Mouse (Mus musculus): Measurements from ENCODE around the gene Pdcd4.
"Not testable (repeated sequence)": the region's sequence is repeated elsewhere in the genome, so short reads cannot be mapped to it uniquely, and the experiment has no call there.

Gene Pdcd4

GRCm38 (mm10) chr19:53902739-53903487, 10.9 kb downstream of the Pdcd4 start:
- peak; percentile 93 to 98 for DNase-seq

GRCm38 (mm10) chr19:53903507-53904321, 11.7 kb downstream of the Pdcd4 start:
- peak; percentile 71 to 76 for DNase-seq

DNA sequence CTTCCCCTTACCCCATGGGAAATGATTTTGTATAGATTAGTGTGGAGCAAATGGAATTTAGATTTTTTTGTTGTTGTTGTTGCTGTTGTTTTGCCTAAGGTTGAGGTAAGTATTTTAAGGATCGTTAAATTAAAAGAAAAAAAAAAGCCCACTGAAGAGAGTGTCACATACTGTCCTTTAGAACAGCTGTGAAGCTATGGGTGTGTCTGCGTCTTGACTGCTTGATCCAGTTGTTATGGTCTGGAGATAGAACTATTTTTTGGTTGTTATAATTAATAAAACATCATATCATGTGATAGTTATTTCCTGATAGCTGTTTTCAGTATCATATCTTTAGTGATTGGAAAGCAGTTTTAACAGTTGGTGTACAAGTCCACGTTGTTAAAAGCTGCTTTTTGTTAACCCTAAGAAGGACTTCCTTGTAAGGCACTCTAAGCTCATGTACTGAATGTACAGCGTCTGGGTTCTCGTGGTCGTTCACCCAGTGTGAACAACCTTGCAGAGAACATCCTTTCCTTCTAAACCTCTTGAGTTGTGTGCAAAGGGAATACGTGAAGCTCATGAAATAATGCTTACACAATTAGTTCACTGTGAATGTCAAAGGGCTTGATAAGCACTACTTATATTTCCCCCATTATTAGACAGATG, 12.9 kb downstream of the Pdcd4 start:
- DNase-seq: no peak

DNA sequence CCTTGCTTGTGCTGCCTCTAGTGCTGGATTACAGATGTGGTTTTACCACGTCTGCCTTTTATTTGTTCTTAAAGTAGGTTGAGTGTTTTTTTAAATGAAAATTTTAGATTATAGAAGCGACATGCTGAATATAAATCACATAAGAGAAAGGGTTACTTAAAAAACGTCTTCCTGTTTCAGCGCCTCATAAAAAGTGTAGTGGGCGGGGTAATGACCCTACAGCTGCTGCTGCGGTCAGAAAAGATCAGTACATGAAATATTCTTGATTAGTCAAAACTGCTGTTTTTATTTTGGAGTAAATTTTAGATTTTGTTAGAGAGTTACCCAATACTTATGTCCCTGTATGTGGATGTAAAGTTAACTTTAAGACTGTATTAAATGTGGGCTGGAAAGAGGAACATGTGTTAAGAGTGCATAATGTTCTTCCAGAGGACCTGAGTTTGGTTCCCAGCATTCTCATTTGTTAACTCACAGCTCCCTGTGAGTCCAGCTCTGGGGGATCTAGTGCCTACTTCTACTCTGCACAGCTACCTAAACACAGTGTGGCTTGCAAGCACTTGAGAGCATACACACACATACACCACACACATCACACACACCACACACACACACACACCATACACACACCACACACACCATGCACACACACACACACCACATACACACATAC, 14.1 kb downstream of the Pdcd4 start:
- DNase-seq: no peak

GRCm38 (mm10) chr19:53906703-53907070, 14.7 kb downstream of the Pdcd4 start:
- DNase-seq: not testable (repeated sequence)

- no peak for DNase-seq
Measured at GRCm38 (mm10) chr19:53914950-53915349, 22.9 kb downstream of the Pdcd4 start.

DNA sequence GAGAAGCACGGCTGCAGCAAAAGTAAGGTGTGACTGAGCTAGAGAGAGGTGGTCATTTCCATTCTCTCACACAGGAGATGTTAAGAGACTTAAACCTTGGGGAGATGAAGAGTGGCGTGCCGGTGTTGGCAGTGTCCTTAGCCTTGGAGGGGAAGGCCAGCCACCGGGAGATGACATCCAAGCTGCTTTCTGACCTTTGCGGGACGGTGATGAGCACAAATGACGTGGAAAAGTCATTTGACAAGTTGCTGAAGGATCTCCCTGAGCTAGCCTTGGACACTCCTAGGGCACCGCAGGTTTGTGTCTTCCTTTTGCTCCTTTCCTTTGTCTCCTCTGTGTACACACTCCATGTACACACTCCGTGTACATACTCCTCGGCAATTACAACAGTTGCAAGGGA, 27.5 kb downstream of the Pdcd4 start:
- no peak for DNase-seq

DNA sequence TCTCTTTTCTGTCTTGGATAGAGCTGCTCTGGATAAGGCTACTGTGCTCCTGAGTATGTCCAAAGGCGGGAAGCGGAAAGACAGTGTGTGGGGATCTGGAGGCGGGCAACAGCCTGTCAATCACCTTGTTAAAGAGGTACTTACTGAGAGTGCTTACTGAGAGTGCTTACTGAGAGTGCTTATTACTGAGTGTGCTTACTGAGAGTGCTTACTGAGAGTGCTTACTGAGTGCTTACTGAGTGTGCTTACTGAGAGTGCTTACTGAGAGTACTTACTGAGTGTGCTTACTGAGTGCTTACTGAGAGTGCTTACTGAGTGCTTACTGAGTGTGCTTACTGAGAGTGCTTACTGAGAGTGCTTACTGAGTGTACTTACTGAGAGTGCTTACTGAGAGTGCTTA, 30.0 kb downstream of the Pdcd4 start:
- DNase-seq: not testable (repeated sequence)

- DNase-seq: peak; percentile 40 to 50
Measured at GRCm38 (mm10) chr19:53925338-53925751, 33.3 kb downstream of the Pdcd4 start.

GRCm38 (mm10) chr19:53926705-53927104, 34.7 kb downstream of the Pdcd4 start:
- no peak for DNase-seq

GRCm38 (mm10) chr19:53929218-53929617, 37.2 kb downstream of the Pdcd4 start:
- no peak for DNase-seq

GRCm38 (mm10) chr19:53933050-53933449, 41.0 kb downstream of the Pdcd4 start:
- DNase-seq: no peak

GRCm38 (mm10) chr19:53934046-53934445, 42.0 kb downstream of the Pdcd4 start:
- no peak for DNase-seq

GRCm38 (mm10) chr19:53939467-53939866, 47.4 kb downstream of the Pdcd4 start:
- DNase-seq: no peak

GRCm38 (mm10) chr19:53941139-53941538, 49.1 kb downstream of the Pdcd4 start:
- no peak for DNase-seq

DNA sequence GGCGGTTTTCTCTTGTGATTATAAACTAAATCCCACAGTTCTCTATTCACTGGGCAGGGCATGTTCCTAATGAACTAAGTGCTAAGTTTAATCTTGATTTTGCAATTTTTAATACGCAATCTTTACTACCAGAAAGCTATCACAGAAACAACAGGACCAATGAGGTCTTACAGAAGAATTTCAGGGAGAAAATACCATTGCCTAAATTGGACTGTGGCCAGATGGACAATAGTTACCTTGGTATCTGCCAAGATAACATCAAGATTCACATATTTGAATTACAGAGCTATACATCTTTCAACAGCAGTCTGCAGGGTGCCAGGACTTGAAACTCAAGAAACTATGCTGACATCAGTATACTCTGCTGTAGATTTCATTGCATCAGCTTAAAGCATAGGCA, 50.3 kb downstream of the Pdcd4 start:
- DNase-seq: no peak

DNA sequence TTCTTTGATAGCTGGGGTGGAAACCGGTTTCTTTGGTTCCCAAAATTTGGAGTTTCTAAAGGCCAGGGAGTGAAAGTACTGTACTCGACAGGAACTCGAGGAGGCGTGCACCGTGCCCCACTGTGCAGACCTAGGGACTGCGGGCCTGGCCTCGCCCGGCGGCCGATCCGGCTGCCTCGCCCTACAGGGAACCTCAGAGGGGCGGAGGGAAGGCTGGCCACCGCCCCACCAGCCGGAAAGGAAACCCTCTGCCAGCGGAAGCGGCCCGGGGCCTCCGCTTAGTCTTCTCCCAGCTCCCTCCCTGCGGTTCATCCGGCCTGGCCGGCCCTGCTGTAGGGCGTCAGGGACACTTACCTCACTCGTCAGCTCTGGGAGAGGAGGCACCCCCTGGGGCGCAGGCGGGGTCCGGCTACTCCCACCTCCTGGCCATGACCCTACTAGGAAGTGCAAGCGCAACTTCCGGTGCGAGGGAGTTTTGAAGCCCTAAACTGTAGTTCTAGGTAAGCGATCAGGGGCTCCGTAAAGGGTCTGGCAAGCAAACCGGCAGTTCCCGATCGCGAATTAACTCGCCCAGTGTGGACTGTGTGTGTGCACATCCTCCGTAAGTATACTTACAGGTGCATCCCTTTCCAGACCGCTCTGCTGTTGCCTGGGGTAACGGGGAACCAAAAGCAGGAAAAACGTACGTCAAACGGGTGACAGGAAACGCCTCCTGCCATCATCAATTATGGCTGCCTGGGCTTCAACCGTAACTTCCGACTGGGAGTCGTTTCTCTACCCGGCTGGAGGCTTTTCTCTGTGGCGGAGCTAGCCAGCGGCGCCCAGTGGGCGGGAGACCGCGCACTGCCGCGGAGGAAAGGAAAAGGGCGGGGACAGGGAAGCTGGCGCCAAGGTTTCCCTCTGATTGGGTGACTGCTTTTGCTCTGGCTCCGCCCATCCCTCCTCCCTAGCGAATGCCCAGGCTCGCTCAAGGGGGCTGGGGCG, 52.1 kb downstream of the Pdcd4 start, which contains the start of the genes Shoc2 and Bbip1:
Shoc2 (plus strand) TSS at position 505 of the 984 bp plus-strand sequence.
Bbip1 (minus strand) TSS at position 826 of the 984 bp plus-strand sequence.
- peak; percentile 98 to 100 for DNase-seq

GRCm38 (mm10) chr19:53944786-53945169, 52.7 kb downstream of the Pdcd4 start:
- no peak for DNase-seq

DNA sequence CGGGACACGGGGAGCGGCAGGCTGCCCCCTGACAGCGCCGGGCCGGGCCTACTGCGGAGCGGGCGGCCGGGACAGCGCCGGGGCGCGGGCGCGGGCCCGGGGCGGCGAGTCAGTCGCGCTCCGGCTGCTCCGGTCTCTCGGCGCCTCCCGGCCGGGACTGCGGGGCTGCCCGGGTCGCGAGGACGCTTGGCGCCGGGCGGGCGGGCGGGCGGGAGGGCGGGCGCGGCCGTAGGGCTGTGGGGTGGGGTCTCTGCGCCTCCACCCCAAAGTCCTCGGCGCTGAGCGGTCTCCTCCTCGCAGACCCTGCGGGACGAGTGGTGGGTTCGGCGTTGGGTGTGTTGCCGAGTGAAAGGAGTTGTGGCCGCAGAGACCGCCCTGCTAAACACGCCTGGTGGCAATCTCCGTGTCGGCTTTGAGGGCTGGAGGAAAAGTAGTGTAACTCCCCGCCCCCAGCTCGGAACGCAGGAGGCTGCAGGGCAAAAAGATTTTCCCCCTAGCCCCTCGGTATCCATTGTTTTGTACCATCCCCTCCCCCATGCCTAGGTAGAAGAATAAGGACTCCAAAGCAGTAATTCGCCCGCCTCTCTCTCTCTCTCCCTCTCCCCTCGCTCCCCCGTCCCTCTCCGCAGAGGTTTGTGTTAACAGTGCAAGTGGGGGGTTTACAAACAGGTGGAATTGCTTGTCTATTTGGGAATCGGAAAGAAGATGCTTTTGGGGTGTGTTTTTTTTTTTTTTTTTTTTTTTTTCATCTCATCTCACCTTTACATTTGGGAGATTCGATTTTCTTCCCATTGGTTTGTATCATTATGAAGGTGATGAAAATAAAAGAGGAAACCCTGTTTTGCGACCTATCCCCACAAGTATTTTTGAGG, 53.4 kb downstream of the Pdcd4 start:
- DNase-seq: peak; percentile 48 to 68

DNA sequence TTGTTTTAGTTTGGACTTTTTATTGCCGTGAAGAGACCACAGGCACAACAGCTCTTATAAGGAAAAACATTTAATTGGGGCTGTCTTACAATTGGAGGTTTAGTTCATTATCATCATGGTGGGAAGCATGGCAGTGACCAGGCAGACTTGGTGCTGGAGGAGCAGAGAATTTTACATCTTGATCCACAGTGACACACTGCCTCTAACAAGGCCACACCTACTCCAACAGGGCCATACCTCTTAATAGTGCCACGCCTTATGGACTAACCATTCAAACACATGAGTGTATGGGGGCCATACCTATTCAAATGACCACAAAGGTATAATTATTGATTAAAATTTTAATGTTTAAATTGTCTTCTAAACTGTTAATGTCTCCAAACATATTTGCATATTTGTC, 65.5 kb downstream of the Pdcd4 start:
- DNase-seq: no peak

GRCm38 (mm10) chr19:53962511-53962910, 70.5 kb downstream of the Pdcd4 start:
- DNase-seq: no peak
